Mouse (Mus musculus) limb, embryonic 13.5 days (tissue): Measurements from ENCODE around the gene Aurkaip1. TPM values are rescaled to one million over a fixed set of nuclear protein-coding genes. Genes with fewer than 3 reads are reported as not detected.
"Not testable (repeated sequence)": the region's sequence is repeated elsewhere in the genome, so short reads cannot be mapped to it uniquely, and the experiment has no call there.

Source experiments
- ATAC-seq: fragments of 200-750 bp; cut with Nextera tagmentation; 2 replicates; pipeline ENCODE4 v1.8.0; 2017; ENCODE audit warnings: low read depth, moderate number of reproducible peaks, moderate TSS enrichment; ENCODE audit not compliant: low FRiP score
- H3K27ac ChIP-seq: fragments of 300-500 bp; sonication (generic); 2 replicates; pipeline ENCODE4 v1.5.1; 2015; ENCODE audit warnings: inconsistent platforms, mild to moderate bottlenecking, moderate library complexity
- H3K27me3 ChIP-seq: fragments of 300-500 bp; sonication (generic); 2 replicates; pipeline ENCODE4 v1.6.1; 2015; ENCODE audit warnings: mild to moderate bottlenecking, inconsistent platforms
- H3K36me3 ChIP-seq: fragments of 300-500 bp; sonication (generic); 2 replicates; pipeline ENCODE4 v1.6.1; 2015; ENCODE audit warnings: inconsistent platforms, mild to moderate bottlenecking, moderate library complexity
- H3K4me1 ChIP-seq: fragments of 300-500 bp; sonication (generic); 2 replicates; pipeline ENCODE4 v1.6.1; 2015; ENCODE audit warnings: inconsistent platforms
- H3K4me2 ChIP-seq: fragments of 300-500 bp; sonication (generic); replicated peaks from 2 replicates; pipeline ENCODE4 v1.6.1; 2015; ENCODE audit warnings: inconsistent platforms, mild to moderate bottlenecking, moderate library complexity
- H3K4me3 ChIP-seq: fragments of 300-500 bp; sonication (generic); 2 replicates; pipeline ENCODE4 v1.5.1; 2015; ENCODE audit warnings: moderate library complexity, mild to moderate bottlenecking, inconsistent platforms
- H3K9ac ChIP-seq: fragments of 300-500 bp; sonication (generic); 2 replicates; pipeline ENCODE4 v1.6.1; 2015; ENCODE audit warnings: mild to moderate bottlenecking, inconsistent platforms
- H3K9me3 ChIP-seq: fragments of 300-500 bp; sonication (generic); 2 replicates; pipeline ENCODE4 v1.6.1; 2016; ENCODE audit warnings: inconsistent platforms
- WGBS: fragments of 180-500 bp; shearing (Covaris S2); methylation state at CpG from one replicate; pipeline ENCODE4 v1.1.7; 2015; 5-methylcytosine and 5-hydroxymethylcytosine counted together
- polyA plus RNA-seq: library from polyadenylated mRNA; unstranded; fragments of >200 nt; fragmentation: Nextera tagmentation; extraction: Ambion mirVana; gene quantifications from 2 replicates; pipeline ENCODE4 v1.2.1, GENCODE M21; 2015

Aurkaip1 gene
- 140 and 144 TPM in 2 replicates for polyA plus RNA-seq

- Histone ChIP-seq H3K4me1 (peaks cover 27% of the 10 kb centered on the region), H3K27me3 (no peaks in the 10 kb centered on the region), H3K4me3 (peak within 1 kb of the TSS; percentile 92), H3K36me3 (peaks cover 27% of the 10 kb centered on the region), H3K4me2 (peak within 1 kb of the TSS; percentile 97), H3K9ac (peak within 1 kb of the TSS; percentile 91), H3K27ac (peak within 1 kb of the TSS; percentile 86), H3K9me3 (no peaks in the 10 kb centered on the region)
- under 1% methylated on average over 49 of the region's 49 CpGs for WGBS
- peak; percentile 92 for ATAC-seq
Observed at GRCm38 (mm10) chr4:155831205-155831766, at the start of gene Aurkaip1. Gene Aurkaip1, plus strand, starts transcription at chr4:155831272.

GRCm38 (mm10) chr4:155783486-155784080 lies 47.5 kb upstream of the Aurkaip1 start:
- Histone ChIP-seq H3K27me3 (no peaks in the 10 kb centered on the region), H3K9ac (peak overlapping the region; percentile 86; the same call in 1 of the 2 replicates), H3K9me3 (no peaks in the 10 kb centered on the region), H3K4me3 (peak overlapping the region; percentile 60), H3K4me2 (peak overlapping the region; percentile 77), H3K36me3 (no peaks in the 10 kb centered on the region), H3K4me1 (peaks cover 10% of the 10 kb centered on the region; the same call in 1 of the 2 replicates), H3K27ac (no peak overlapping the region)
- WGBS: 46% methylated on average over 16 of the region's 16 CpGs
- ATAC-seq: no peak

- peak; percentile 81 for ATAC-seq
- peaks cover 10% of the 10 kb centered on the region; the same call in 1 of the 2 replicates for H3K4me1 ChIP-seq
- H3K9ac ChIP-seq: peak overlapping the region; percentile 86
- no peaks in the 10 kb centered on the region for H3K27me3 ChIP-seq
- no peaks in the 10 kb centered on the region for H3K9me3 ChIP-seq
- under 1% methylated on average over 51 of the region's 52 CpGs for WGBS
- H3K4me2 ChIP-seq: peak overlapping the region; percentile 77
- no peaks in the 10 kb centered on the region for H3K36me3 ChIP-seq
- H3K4me3 ChIP-seq: peak overlapping the region; percentile 60
- H3K27ac ChIP-seq: peak overlapping the region; percentile 67
Observed at GRCm38 (mm10) chr4:155784081-155784701, 46.9 kb upstream of the Aurkaip1 start.

GRCm38 (mm10) chr4:155785246-155785645 lies 45.8 kb upstream of the Aurkaip1 start:
- ATAC-seq: no peak
- Histone ChIP-seq H3K9me3 (no peaks in the 10 kb centered on the region), H3K27ac (no peak overlapping the region), H3K4me2 (no peak overlapping the region), H3K4me1 (peaks cover 10% of the 10 kb centered on the region; the same call in 1 of the 2 replicates), H3K27me3 (no peaks in the 10 kb centered on the region), H3K9ac (no peak overlapping the region), H3K36me3 (no peaks in the 10 kb centered on the region), H3K4me3 (no peak overlapping the region)
- WGBS: 81% methylated on average over 10 of the region's 10 CpGs

- Histone ChIP-seq H3K4me1 (peaks cover 10% of the 10 kb centered on the region; the same call in 1 of the 2 replicates), H3K27me3 (no peaks in the 10 kb centered on the region), H3K9me3 (no peaks in the 10 kb centered on the region), H3K36me3 (no peaks in the 10 kb centered on the region), H3K4me3 (peak within 1 kb of the TSS; percentile 60), H3K9ac (no peak within 1 kb of the TSS; the same call in 1 of the 2 replicates), H3K27ac (no peak within 1 kb of the TSS), H3K4me2 (peak within 1 kb of the TSS; percentile 77)
- WGBS: 70% methylated on average over 5 of the region's 5 CpGs
- ATAC-seq: no peak
Observed at GRCm38 (mm10) chr4:155785819-155786218, 45.3 kb upstream of the Aurkaip1 start, which contains the start of gene Tmem88b. Gene Tmem88b, minus strand, starts transcription at chr4:155785874.

- no peak overlapping the region for H3K4me3 ChIP-seq
- no peak for ATAC-seq
- H3K9me3 ChIP-seq: no peaks in the 10 kb centered on the region
- no peaks in the 10 kb centered on the region for H3K36me3 ChIP-seq
- peaks cover 5% of the 10 kb centered on the region; the same call in 1 of the 2 replicates for H3K27me3 ChIP-seq
- H3K4me1 ChIP-seq: peaks cover 10% of the 10 kb centered on the region; the same call in 1 of the 2 replicates
- H3K4me2 ChIP-seq: no peak overlapping the region
- H3K27ac ChIP-seq: no peak overlapping the region
- 71% methylated on average over 3 of the region's 3 CpGs for WGBS
- H3K9ac ChIP-seq: no peak overlapping the region
Observed at GRCm38 (mm10) chr4:155788300-155788699, 42.8 kb upstream of the Aurkaip1 start.

GRCm38 (mm10) chr4:155788833-155789232 lies 42.2 kb upstream of the Aurkaip1 start:
- not testable (repeated sequence) for H3K4me1 ChIP-seq, H3K9me3 ChIP-seq, H3K27ac ChIP-seq, H3K4me2 ChIP-seq, H3K27me3 ChIP-seq, H3K36me3 ChIP-seq, H3K9ac ChIP-seq, ATAC-seq, H3K4me3 ChIP-seq
- 76% methylated on average over 4 of the region's 4 CpGs for WGBS

- ATAC-seq: no peak
Observed at GRCm38 (mm10) chr4:155790021-155790489, 41.0 kb upstream of the Aurkaip1 start, which contains the start of gene Ankrd65. Gene Ankrd65, plus strand, starts transcription at chr4:155790439.

GRCm38 (mm10) chr4:155790650-155791161 lies 40.4 kb upstream of the Aurkaip1 start:
- H3K9ac ChIP-seq: no peak overlapping the region
- no peak overlapping the region for H3K27ac ChIP-seq
- ATAC-seq: no peak
- 63% methylated on average over 3 of the region's 3 CpGs for WGBS
- peaks cover 5% of the 10 kb centered on the region; the same call in 1 of the 2 replicates for H3K27me3 ChIP-seq
- H3K36me3 ChIP-seq: no peaks in the 10 kb centered on the region
- H3K9me3 ChIP-seq: no peaks in the 10 kb centered on the region
- no peaks in the 10 kb centered on the region for H3K4me1 ChIP-seq
- no peak overlapping the region for H3K4me2 ChIP-seq
- no peak overlapping the region for H3K4me3 ChIP-seq

More at GRCm38 (mm10) chr4:155790021-155790489, 41.0 kb upstream of the Aurkaip1 start, which contains the start of gene Ankrd65:
- Histone ChIP-seq H3K9ac (no peak within 1 kb of the TSS; the same call in 1 of the 2 replicates), H3K4me1 (no peaks in the 10 kb centered on the region), H3K4me2 (no peak within 1 kb of the TSS), H3K27ac (no peak within 1 kb of the TSS), H3K9me3 (no peaks in the 10 kb centered on the region), H3K36me3 (no peaks in the 10 kb centered on the region), H3K4me3 (no peak within 1 kb of the TSS), H3K27me3 (peaks cover 5% of the 10 kb centered on the region; the same call in 1 of the 2 replicates)
- 77% methylated on average over 3 of the region's 3 CpGs for WGBS

- 66% methylated on average over 24 of the region's 24 CpGs for WGBS
- ATAC-seq: no peak
- H3K27me3 ChIP-seq: peaks cover 5% of the 10 kb centered on the region; the same call in 1 of the 2 replicates
- H3K4me1 ChIP-seq: no peaks in the 10 kb centered on the region
- H3K27ac ChIP-seq: no peak overlapping the region
- no peaks in the 10 kb centered on the region for H3K36me3 ChIP-seq
- no peak overlapping the region for H3K4me2 ChIP-seq
- H3K9ac ChIP-seq: no peak overlapping the region; the same call in 1 of the 2 replicates
- no peak overlapping the region for H3K4me3 ChIP-seq
- no peaks in the 10 kb centered on the region for H3K9me3 ChIP-seq
Observed at GRCm38 (mm10) chr4:155791240-155791933, 39.7 kb upstream of the Aurkaip1 start.

- no peak for ATAC-seq
- Histone ChIP-seq H3K4me3 (no peak overlapping the region), H3K36me3 (no peaks in the 10 kb centered on the region), H3K27me3 (peaks cover 5% of the 10 kb centered on the region; the same call in 1 of the 2 replicates), H3K4me1 (no peaks in the 10 kb centered on the region), H3K9ac (no peak overlapping the region), H3K9me3 (no peaks in the 10 kb centered on the region), H3K4me2 (no peak overlapping the region), H3K27ac (no peak overlapping the region)
- WGBS: 75% methylated on average over 2 of the region's 2 CpGs
Observed at GRCm38 (mm10) chr4:155793730-155794129, 37.3 kb upstream of the Aurkaip1 start.
